Mouse (Mus musculus) midbrain, postnatal 0 days (tissue): ENCODE results near the gene Emx1. TPM values are rescaled to one million over a fixed set of nuclear protein-coding genes. Genes with fewer than 3 reads are reported as not detected.

ENCODE experiments used
- ATAC-seq: fragments of 200-750 bp; cut with Nextera tagmentation; 2 replicates; pipeline ENCODE4 v1.8.0; 2017; ENCODE audit warnings: moderate number of reproducible peaks, mild to moderate bottlenecking, moderate TSS enrichment, moderate library complexity; ENCODE audit not compliant: low FRiP score
- DNase-seq: peaks from one replicate; pipeline ENCODE4 v3.0.0-alpha.2; 2015; ENCODE audit warnings: low spot score
- H3K27ac ChIP-seq: fragments of 300-500 bp; sonication (generic); 2 replicates; pipeline ENCODE4 v1.5.1; 2014; ENCODE audit warnings: low read depth, mild to moderate bottlenecking, low read length, mixed read lengths
- H3K27me3 ChIP-seq: fragments of 300-500 bp; sonication (generic); 2 replicates; pipeline ENCODE4 v1.6.1; 2014; ENCODE audit warnings: low read length, control low read depth, mixed read lengths; ENCODE audit not compliant: insufficient read depth
- H3K36me3 ChIP-seq: fragments of 300-500 bp; sonication (generic); 2 replicates; pipeline ENCODE4 v1.6.1; 2014; ENCODE audit warnings: low read length, control low read depth, mixed read lengths; ENCODE audit not compliant: insufficient read depth
- H3K4me1 ChIP-seq: fragments of 300-500 bp; sonication (generic); 2 replicates; pipeline ENCODE4 v1.6.1; 2014; ENCODE audit warnings: mild to moderate bottlenecking, control low read depth, antibody characterized with exemption, low read length, mixed read lengths; ENCODE audit not compliant: insufficient read depth
- H3K4me2 ChIP-seq: fragments of 300-500 bp; sonication (generic); 2 replicates; pipeline ENCODE4 v1.6.1; 2014; ENCODE audit warnings: low read depth, mild to moderate bottlenecking, low read length, mixed read lengths; ENCODE audit not compliant: poor library complexity, severe bottlenecking
- H3K4me3 ChIP-seq: fragments of 300-500 bp; sonication (generic); 2 replicates; pipeline ENCODE4 v1.5.1; 2014; ENCODE audit warnings: low read depth, mild to moderate bottlenecking, low read length, moderate library complexity
- H3K9ac ChIP-seq: fragments of 300-500 bp; sonication (generic); replicated peaks from 2 replicates; pipeline ENCODE4 v1.6.1; 2014; ENCODE audit warnings: mild to moderate bottlenecking, low read length, moderate library complexity, mixed read lengths; ENCODE audit not compliant: poor library complexity, severe bottlenecking
- H3K9me3 ChIP-seq: fragments of 300-500 bp; sonication (generic); 2 replicates; pipeline ENCODE4 v1.6.1; 2016; ENCODE audit warnings: low read length, control low read depth
- CTCF ChIP-seq: IDR thresholded peaks from 2 replicates; pipeline ENCODE4 v1.5.1; 2016; ENCODE audit warnings: antibody characterized with exemption, mild to moderate bottlenecking
- WGBS: fragments of 180-500 bp; shearing (Covaris S2); extraction: QIAGEN DNeasy Blood & Tissue Kit; methylation state at CpG from one replicate; pipeline ENCODE4 v1.1.7; 2014; 5-methylcytosine and 5-hydroxymethylcytosine counted together
- polyA plus RNA-seq: library from polyadenylated mRNA; unstranded; fragments of >200 nt; fragmentation: Nextera tagmentation; extraction: Ambion mirVana; gene quantifications from 2 replicates; pipeline ENCODE4 v1.2.1, GENCODE M21; 2015
- total RNA-seq: library from RNA; depleted of rRNA; stranded (reverse); fragments of >200 nt; gene quantifications from 2 replicates; pipeline ENCODE4 v1.2.3, GENCODE M21; 2014

Emx1 gene
- total and polyA plus RNA-seq, 2 experiments from 2014 or later, result 0.64 to 0.88 TPM

GRCm38 (mm10) chr6:85230762-85231161 is 43.5 kb downstream of the Emx1 start:
- Histone ChIP-seq H3K27me3 (no peaks in the 10 kb centered on the region), H3K36me3 (0 out of 2 replicates have a peak, but pooled peaks cover 4% of the 10 kb centered on the region), H3K9me3 (no peaks in the 10 kb centered on the region), H3K27ac (no peak overlapping the region), H3K4me3 (no peak overlapping the region), H3K4me2 (no peak overlapping the region), H3K9ac (no peak overlapping the region), H3K4me1 (no peaks in the 10 kb centered on the region)
- DNase-seq (no peak), ATAC-seq (no peak)
- WGBS, result 83% methylated on average over 3 of the region's 3 CpGs
- TF ChIP-seq CTCF, result no peak

- Histone ChIP-seq H3K4me2 (no peak overlapping the region), H3K27me3 (no peaks in the 10 kb centered on the region), H3K4me3 (no peak overlapping the region), H3K36me3 (0 out of 2 replicates have a peak, but pooled peaks cover 4% of the 10 kb centered on the region), H3K9me3 (no peaks in the 10 kb centered on the region), H3K9ac (no peak overlapping the region), H3K27ac (no peak overlapping the region), H3K4me1 (no peaks in the 10 kb centered on the region)
- ATAC-seq (no peak), DNase-seq (no peak)
- WGBS, result 37% methylated on average over 6 of the region's 6 CpGs
- no peak for TF ChIP-seq CTCF
These were observed 44.2 kb downstream of the Emx1 start for GRCm38 (mm10) chr6:85231469-85231868.

GRCm38 (mm10) chr6:85232045-85232444 is 44.8 kb downstream of the Emx1 start:
- Histone ChIP-seq H3K4me3 (no peak overlapping the region), H3K27me3 (no peaks in the 10 kb centered on the region), H3K4me1 (no peaks in the 10 kb centered on the region), H3K9ac (no peak overlapping the region), H3K27ac (no peak overlapping the region), H3K4me2 (no peak overlapping the region), H3K9me3 (no peaks in the 10 kb centered on the region), H3K36me3 (no peaks in the 10 kb centered on the region)
- no peak for TF ChIP-seq CTCF
- ATAC-seq (no peak), DNase-seq (no peak)
- whole genome bisulfite sequencing, result 49% methylated on average over 4 of the region's 4 CpGs

GRCm38 (mm10) chr6:85232836-85233623 is 45.8 kb downstream of the Emx1 start:
- DNase-seq (no peak), ATAC-seq (no peak)
- Histone ChIP-seq H3K9ac (no peak overlapping the region), H3K27me3 (no peaks in the 10 kb centered on the region), H3K4me3 (no peak overlapping the region), H3K9me3 (no peaks in the 10 kb centered on the region), H3K4me1 (no peaks in the 10 kb centered on the region), H3K36me3 (no peaks in the 10 kb centered on the region), H3K27ac (no peak overlapping the region), H3K4me2 (no peak overlapping the region)
- 45% methylated on average over 7 of the region's 7 CpGs for WGBS
- no peak for TF ChIP-seq CTCF

- H3K4me2 ChIP-seq, result no peak overlapping the region
- 33% methylated on average over 5 of the region's 5 CpGs for WGBS
- no peak for DNase-seq
These were observed 47.6 kb downstream of the Emx1 start for GRCm38 (mm10) chr6:85234796-85235195.

GRCm38 (mm10) chr6:85237001-85237400 is 49.8 kb downstream of the Emx1 start:
- no peak for DNase-seq
- WGBS, result 41% methylated on average over 5 of the region's 5 CpGs

More at GRCm38 (mm10) chr6:85234796-85235195, 47.6 kb downstream of the Emx1 start:
- H3K27ac ChIP-seq, result no peak overlapping the region
- H3K36me3 ChIP-seq, result no peaks in the 10 kb centered on the region
- H3K27me3 ChIP-seq, result no peaks in the 10 kb centered on the region
- ATAC-seq, result no peak
- H3K9ac ChIP-seq, result no peak overlapping the region
- TF ChIP-seq CTCF, result no peak
- H3K4me1 ChIP-seq, result no peaks in the 10 kb centered on the region
- no peaks in the 10 kb centered on the region for H3K9me3 ChIP-seq
- H3K4me3 ChIP-seq, result no peak overlapping the region

More at GRCm38 (mm10) chr6:85237001-85237400, 49.8 kb downstream of the Emx1 start:
- Histone ChIP-seq H3K36me3 (no peaks in the 10 kb centered on the region), H3K27ac (no peak overlapping the region), H3K9ac (no peak overlapping the region), H3K27me3 (no peaks in the 10 kb centered on the region), H3K4me1 (no peaks in the 10 kb centered on the region), H3K9me3 (no peaks in the 10 kb centered on the region), H3K4me3 (no peak overlapping the region), H3K4me2 (no peak overlapping the region)
- TF ChIP-seq CTCF, result peak; percentile 56
- no peak for ATAC-seq
